Mouse (Mus musculus) heart, postnatal 0 days (tissue): Measurements from ENCODE around the gene Fjx1.

Source experiments
- CTCF ChIP-seq: IDR thresholded peaks from 2 replicates; pipeline ENCODE4 v1.5.1; 2016; ENCODE audit warnings: antibody characterized with exemption, control low read depth, low read depth
- EP300 ChIP-seq: IDR thresholded peaks from 2 replicates; pipeline ENCODE4 v1.6.1; 2016; ENCODE audit warnings: antibody characterized with exemption, low read depth

- TF ChIP-seq CTCF (no peak), EP300 (no peak)
Measured at GRCm38 (mm10) chr2:102450248-102450760, 2.0 kb downstream of the Fjx1 start.
